Comparison of ENCODE assay signal across 16 mouse cellular contexts in genomic region chr9:41498326-41498725, GRCm38 (mm10).
DNase-seq lines count a peak whose midpoint lies in the region; ATAC-seq lines count a peak whose summit lies in the region.
"Had no signal": no experiment of that assay in that cellular context is flagged by ENCODE, and none has a peak within 500 bp of the region (broad histone marks: within the 10 kb centered on the region; RNA-seq: fewer than 3 reads in every experiment).

No protein-coding gene starts in this region.

- DNase-seq in embryonic facial prominence, embryonic 10.5 days (ENCODE audit: low spot score) = no peak
- DNase-seq in layer of hippocampus, adult 11-12 months (ENCODE audit: low spot score) = peak; percentile 24
- no peak for DNase-seq in layer of hippocampus, postnatal 25 days (ENCODE audit: extremely low spot score in 1 of 2, low spot score in 1 of 2)
- peak; percentile 33 to 34 for DNase-seq in layer of hippocampus, adult 8-10 months (ENCODE audit: low spot score in 2 of 2)
- peak; percentile 37 for DNase-seq in right cerebral cortex, postnatal 25 days
- no peak for DNase-seq in Muller cell, postnatal 12 days (ENCODE audit: inconsistent ontology term)
- DNase-seq in adrenal gland, postnatal 4 days (ENCODE audit: low spot score in 2 of 2) = no peak
- DNase-seq: adrenal gland, adult 2 months; cerebellum, adult 9-11 months; heart, postnatal 4 days; retina, postnatal 1 day had no signal

- 49% methylated on average over 5 of the region's 5 CpGs for WGBS in embryonic facial prominence, embryonic 13.5 days
- 85% methylated on average over 5 of the region's 5 CpGs for WGBS in embryonic facial prominence, embryonic 10.5 days

- peak overlapping the region; percentile 57; the same call in 1 of the 2 replicates for H3K27ac ChIP-seq in embryonic facial prominence, embryonic 13.5 days
- no peak overlapping the region for H3K27ac ChIP-seq in embryonic facial prominence, embryonic 10.5 days (replicated peaks)
- H3K27ac ChIP-seq: kidney, embryonic 15.5 days; neural tube, embryonic 15.5 days had no signal

- H3K4me3 ChIP-seq in embryonic facial prominence, embryonic 13.5 days = no peak overlapping the region
- no peak overlapping the region for H3K4me3 ChIP-seq in embryonic facial prominence, embryonic 10.5 days
- H3K4me3 ChIP-seq: kidney, embryonic 15.5 days; megakaryocyte, embryonic 14.5 days; neural tube, embryonic 15.5 days had no signal

- no peaks in the 10 kb centered on the region for H3K9me3 ChIP-seq in embryonic facial prominence, embryonic 13.5 days
- H3K9me3 ChIP-seq in embryonic facial prominence, embryonic 10.5 days = no peaks in the 10 kb centered on the region
- H3K9me3 ChIP-seq: kidney, embryonic 15.5 days; megakaryocyte, embryonic 14.5 days; neural tube, embryonic 15.5 days had no signal

- no peak overlapping the region for H3K4me2 ChIP-seq in embryonic facial prominence, embryonic 13.5 days
- H3K4me2 ChIP-seq: kidney, embryonic 15.5 days; liver, embryonic 11.5 days; neural tube, embryonic 15.5 days had no signal

- no peak overlapping the region for H3K9ac ChIP-seq in embryonic facial prominence, embryonic 13.5 days
- H3K9ac ChIP-seq: kidney, embryonic 15.5 days; neural tube, embryonic 15.5 days had no signal

- ATAC-seq in embryonic facial prominence, embryonic 13.5 days (ENCODE audit: insufficient number of reproducible peaks, insufficient read depth, low FRiP score, low TSS enrichment, low read depth) = no peak

- H3K4me1 ChIP-seq in embryonic facial prominence, embryonic 13.5 days = peaks cover 15% of the 10 kb centered on the region
- peaks cover 4% of the 10 kb centered on the region; the same call in 1 of the 2 replicates for H3K4me1 ChIP-seq in embryonic facial prominence, embryonic 10.5 days
- H3K4me1 ChIP-seq: kidney, embryonic 15.5 days; megakaryocyte, embryonic 14.5 days had no signal

- H3K27me3 ChIP-seq in embryonic facial prominence, embryonic 13.5 days = no peaks in the 10 kb centered on the region
- no peaks in the 10 kb centered on the region for H3K27me3 ChIP-seq in embryonic facial prominence, embryonic 10.5 days (replicated peaks; ENCODE audit: low read depth, poor library complexity, severe bottlenecking)
- H3K27me3 ChIP-seq: kidney, embryonic 15.5 days; megakaryocyte, embryonic 14.5 days; neural tube, embryonic 15.5 days had no signal

- peaks cover 36% of the 10 kb centered on the region for H3K36me3 ChIP-seq in embryonic facial prominence, embryonic 13.5 days
- peaks cover 25% of the 10 kb centered on the region; the same call in 1 of the 2 replicates for H3K36me3 ChIP-seq in embryonic facial prominence, embryonic 10.5 days (replicated peaks)
- H3K36me3 ChIP-seq: kidney, embryonic 15.5 days had no signal

Comparison
In these comparisons a context has a peak if more than half of its experiments do, and no peak if none do; other contexts are left out.
1. DNase-seq: peak in layer of hippocampus, adult 11-12 months (single experiment), layer of hippocampus, adult 8-10 months (2 of 2) and right cerebral cortex, postnatal 25 days (single experiment); none in embryonic facial prominence, embryonic 10.5 days (single experiment), layer of hippocampus, postnatal 25 days (0 of 2), Muller cell, postnatal 12 days (single experiment) and adrenal gland, postnatal 4 days (0 of 2).